Mouse (Mus musculus) MEL (cell line): ENCODE measurements around the gene Pip4k2b. TPM values are rescaled to one million over a fixed set of nuclear protein-coding genes. Genes with fewer than 3 reads are reported as not detected.
A peak's percentile ranks its signal among the peaks of the same experiment; 100 is the strongest.

Source experiments
- DNase-seq: peaks from one replicate; pipeline ENCODE4 v3.0.0; 2011; ENCODE audit warnings: low read depth, low spot score
- H3K27ac ChIP-seq: 2 replicates; pipeline ENCODE4 v1.5.1; 2012; ENCODE audit warnings: low read depth, mild to moderate bottlenecking, control low read depth, low read length, moderate library complexity; ENCODE audit not compliant: control insufficient read depth
- H3K27me3 ChIP-seq, 2 experiments: fragments of 150-350 bp in 1 of 2; sonication (generic) in 1 of 2; 2 replicates each; pipeline ENCODE4 v1.6.1; 2012; ENCODE audit warnings: low read length in 2 of 2, mild to moderate bottlenecking in 2 of 2, improper control_type of control experiment in 1 of 2, moderate library complexity in 1 of 2; ENCODE audit not compliant: insufficient read depth in 2 of 2, control insufficient read depth in 1 of 2
- H3K36me3 ChIP-seq, 2 experiments: 2 replicates each; pipeline ENCODE4 v1.6.1; 2012 to 2014; ENCODE audit warnings: low read length in 2 of 2, improper control_type of control experiment in 1 of 2, inconsistent platforms in 1 of 2, mild to moderate bottlenecking in 1 of 2; ENCODE audit not compliant: insufficient read depth in 2 of 2, control insufficient read depth in 1 of 2
- H3K4me1 ChIP-seq, 2 experiments: fragments of 150-350 bp in 1 of 2; sonication (generic) in 1 of 2; 2 replicates each; pipeline ENCODE4 v1.6.1; 2012; ENCODE audit warnings: low read length in 2 of 2, improper control_type of control experiment in 1 of 2, mild to moderate bottlenecking in 1 of 2; ENCODE audit not compliant: insufficient read depth in 2 of 2, control insufficient read depth in 1 of 2
- H3K4me3 ChIP-seq, 2 experiments: fragments of 150-350 bp in 1 of 2; sonication (generic) in 1 of 2; 2 replicates each; pipeline ENCODE4 v1.5.1; 2012; ENCODE audit warnings: low read depth in 2 of 2, low read length in 2 of 2, mild to moderate bottlenecking in 2 of 2, moderate library complexity in 2 of 2, control low read depth in 1 of 2, improper control_type of control experiment in 1 of 2; ENCODE audit not compliant: control insufficient read depth in 1 of 2, insufficient read depth in 1 of 2
- H3K79me2 ChIP-seq: 2 replicates; pipeline ENCODE4 v1.6.1; 2012; ENCODE audit warnings: mild to moderate bottlenecking, low read length, moderate library complexity; ENCODE audit not compliant: control insufficient read depth, poor library complexity, insufficient read depth
- H3K9ac ChIP-seq: 2 replicates; pipeline ENCODE4 v1.6.1; 2012; ENCODE audit warnings: low read depth, mild to moderate bottlenecking, control low read depth, low read length, moderate library complexity; ENCODE audit not compliant: control insufficient read depth, poor library complexity, severe bottlenecking
- H3K9me3 ChIP-seq: fragments of 150-350 bp; sonication (generic); replicated peaks from 2 replicates; pipeline ENCODE4 v1.6.1; 2012; ENCODE audit warnings: mild to moderate bottlenecking, low read length, improper control_type of control experiment, moderate library complexity; ENCODE audit not compliant: insufficient read depth
- CTCF ChIP-seq, 3 experiments: IDR thresholded peaks in 2 of 3; conservative IDR thresholded peaks in 1 of 3; 2 replicates each; pipeline ENCODE4 v1.5.1; 2011 to 2012; ENCODE audit warnings: low read length in 3 of 3, low read depth in 2 of 3, mild to moderate bottlenecking in 2 of 3, improper control_type of control experiment in 1 of 3, inconsistent platforms in 1 of 3, mixed read lengths in 1 of 3, moderate library complexity in 1 of 3; ENCODE audit not compliant: control insufficient read depth in 1 of 3, insufficient read depth in 1 of 3, poor library complexity in 1 of 3, severe bottlenecking in 1 of 3
- ELF1 ChIP-seq: IDR thresholded peaks from 2 replicates; pipeline ENCODE4 v1.6.1; 2014; ENCODE audit warnings: low read depth, mild to moderate bottlenecking, inconsistent platforms, low read length, improper control_type of control experiment, moderate library complexity
- EP300 ChIP-seq, 2 experiments: IDR thresholded peaks; 2 replicates each; pipeline ENCODE4 v1.6.1; 2011; ENCODE audit warnings: improper control_type of control experiment in 2 of 2, low read length in 2 of 2, low read depth in 1 of 2, mild to moderate bottlenecking in 1 of 2
- GABPA ChIP-seq: IDR thresholded peaks from 2 replicates; pipeline ENCODE4 v1.6.1; 2012; ENCODE audit warnings: low read depth, mild to moderate bottlenecking, inconsistent platforms, low read length, improper control_type of control experiment, moderate library complexity
- GATA1 ChIP-seq: IDR thresholded peaks from 2 replicates; pipeline ENCODE4 v1.6.1; 2011; ENCODE audit warnings: low read depth, low read length, improper control_type of control experiment
- HCFC1 ChIP-seq: IDR thresholded peaks from 2 replicates; pipeline ENCODE4 v1.6.1; 2012; ENCODE audit warnings: low read depth, mild to moderate bottlenecking, inconsistent platforms, low read length, improper control_type of control experiment, moderate library complexity
- JUND ChIP-seq: IDR thresholded peaks from 2 replicates; pipeline ENCODE4 v1.6.1; 2011; ENCODE audit warnings: low read depth, mild to moderate bottlenecking, improper control_type of control experiment, low read length
- MAZ ChIP-seq: IDR thresholded peaks from 2 replicates; pipeline ENCODE4 v1.6.1; 2012; ENCODE audit warnings: low read depth, mild to moderate bottlenecking, inconsistent platforms, low read length, improper control_type of control experiment
- MEF2A ChIP-seq: IDR thresholded peaks from 2 replicates; pipeline ENCODE4 v1.6.1; 2014; ENCODE audit warnings: low read depth, mild to moderate bottlenecking, inconsistent platforms, low read length, improper control_type of control experiment; ENCODE audit not compliant: poor library complexity, insufficient replicate concordance, severe bottlenecking; ENCODE audit errors: extremely low read depth
- POLR2A ChIP-seq, 2 experiments: IDR thresholded peaks; 2 replicates each; pipeline ENCODE4 v1.6.1; 2011 to 2012; ENCODE audit warnings: low read length in 2 of 2, mild to moderate bottlenecking in 2 of 2, control low read depth in 1 of 2, improper control_type of control experiment in 1 of 2, low read depth in 1 of 2, moderate library complexity in 1 of 2; ENCODE audit not compliant: control insufficient read depth in 1 of 2, insufficient read depth in 1 of 2, poor library complexity in 1 of 2
- POLR2AphosphoS2 ChIP-seq: IDR thresholded peaks from 2 replicates; pipeline ENCODE4 v1.6.1; 2011; ENCODE audit warnings: low read length, improper control_type of control experiment
- RAD21 ChIP-seq: IDR thresholded peaks from 2 replicates; pipeline ENCODE4 v1.6.1; 2011; ENCODE audit warnings: mild to moderate bottlenecking, low read depth, low read length, improper control_type of control experiment
- RCOR1 ChIP-seq: IDR thresholded peaks from 2 replicates; pipeline ENCODE4 v1.6.1; 2012; ENCODE audit warnings: low read depth, mild to moderate bottlenecking, inconsistent platforms, low read length, improper control_type of control experiment
- SMC3 ChIP-seq: IDR thresholded peaks from 2 replicates; pipeline ENCODE4 v1.6.1; 2011; ENCODE audit warnings: low read depth, low read length, improper control_type of control experiment
- TBP ChIP-seq: IDR thresholded peaks from 2 replicates; pipeline ENCODE4 v1.8.0; 2011; ENCODE audit warnings: low read depth, low read length, improper control_type of control experiment
- UBTF ChIP-seq: IDR thresholded peaks from 2 replicates; pipeline ENCODE4 v1.6.1; 2012; ENCODE audit warnings: low read depth, mild to moderate bottlenecking, inconsistent platforms, low read length, improper control_type of control experiment, moderate library complexity, borderline replicate concordance; ENCODE audit not compliant: insufficient read depth
- USF2 ChIP-seq, 2 experiments: IDR thresholded peaks; 2 replicates each; pipeline ENCODE4 v1.6.1; 2011 to 2012; ENCODE audit warnings: improper control_type of control experiment in 2 of 2, low read length in 2 of 2, borderline replicate concordance in 1 of 2, inconsistent platforms in 1 of 2, low read depth in 1 of 2, mild to moderate bottlenecking in 1 of 2; ENCODE audit not compliant: insufficient read depth in 1 of 2
- ZC3H11A ChIP-seq: IDR thresholded peaks from 2 replicates; pipeline ENCODE4 v1.6.1; 2012; ENCODE audit warnings: low read depth, mild to moderate bottlenecking, inconsistent platforms, low read length, improper control_type of control experiment
- ZMIZ1 ChIP-seq: IDR thresholded peaks from 2 replicates; pipeline ENCODE4 v1.6.1; 2012; ENCODE audit warnings: low read depth, mild to moderate bottlenecking, inconsistent platforms, low read length, improper control_type of control experiment, moderate library complexity
- ZNF384 ChIP-seq: IDR thresholded peaks from 2 replicates; pipeline ENCODE4 v1.6.1; 2012; ENCODE audit warnings: low read depth, mild to moderate bottlenecking, inconsistent platforms, low read length, improper control_type of control experiment
- polyA plus RNA-seq, 2 experiments: library from polyadenylated mRNA; stranded (reverse) in 1 of 2; unstranded in 1 of 2; fragments of >175 nt in 1 of 2; fragments of >200 nt in 1 of 2; gene quantifications; 2 replicates each; pipeline versions ENCODE4 v1.2.1 to v1.2.4; 2012; ENCODE audit warnings: low replicate concordance in 2 of 2, low read depth in 1 of 2; ENCODE audit not compliant: insufficient read length in 2 of 2, insufficient read depth in 1 of 2, missing spikeins in 1 of 2
- total RNA-seq: library from RNA; depleted of rRNA; stranded (reverse); fragments of 300-350 nt; gene quantifications from 2 replicates; pipeline ENCODE4 v1.2.3, GENCODE M21; 2012

Gene Pip4k2b
- total and polyA plus RNA-seq, 3 experiments = 40.2 to 57.3 (median 43.4) TPM

- TF ChIP-seq MAZ = peak; percentile 84; the same call in 1 of the 2 replicates
- no peak for TF ChIP-seq MEF2A
- peak; percentile 81; the same call in 1 of the 2 replicates for TF ChIP-seq ZMIZ1
- peak; percentile 99 for TF ChIP-seq ELF1
- peak; percentile 94 for TF ChIP-seq POLR2AphosphoS2
- TF ChIP-seq TBP = peak; percentile 92
- peak; percentile 85; the same call in 1 of the 2 replicates for TF ChIP-seq GABPA
Observed at GRCm38 (mm10) chr11:97766154-97766881, 21.8 kb upstream of the Pip4k2b start, which contains the start of gene Cwc25 (continued).

DNA sequence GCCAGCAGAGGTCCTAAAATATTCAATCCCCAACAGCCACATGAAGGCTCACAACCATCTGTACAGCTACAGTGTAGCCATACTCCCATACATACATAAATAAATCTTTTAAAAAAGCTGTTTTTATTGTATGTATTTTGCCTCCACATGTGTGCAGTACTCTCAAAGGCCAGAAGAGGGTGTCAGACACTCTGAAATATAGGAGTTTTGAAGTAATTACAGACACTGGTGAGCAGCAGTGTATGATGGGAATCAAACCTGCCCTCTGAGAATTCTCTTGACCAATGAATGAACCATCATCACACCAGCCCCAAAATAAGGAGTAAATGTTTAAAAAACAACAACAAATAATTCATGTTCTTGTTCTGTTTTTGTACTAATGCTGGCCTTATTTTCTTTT lies 17.1 kb upstream of the Pip4k2b start:
- Histone ChIP-seq H3K4me3 (no peak overlapping the region), H3K27ac (no peak overlapping the region), H3K36me3 (peaks cover 4 to 7% of the 10 kb centered on the region in 2 experiments), H3K27me3 (no peaks in the 10 kb centered on the region), H3K9ac (no peak overlapping the region), H3K9me3 (no peaks in the 10 kb centered on the region), H3K4me1 (peaks cover 3 to 6% of the 10 kb centered on the region in 2 experiments; a peak in 2 of 4 replicates), H3K79me2 (peaks cover 19% of the 10 kb centered on the region)
- TF ChIP-seq SMC3 (peak; percentile 42), ZC3H11A (peak; percentile 22; the same call in 1 of the 2 replicates), RAD21 (peak; percentile 47), CTCF (IDR thresholded peaks at IDR 0.05 in 2 of 3, conservative IDR thresholded peaks at IDR 0.05 in 1 of 3; ENCODE audit: control insufficient read depth in 1 of 3, insufficient read depth in 1 of 3, low read depth in 2 of 3, low read length in 3 of 3, poor library complexity in 1 of 3, severe bottlenecking in 1 of 3) (peak in 2 of 3 experiments; percentile 48 to 60; a peak in 4 of 6 replicates), EP300 (IDR thresholded peaks at IDR 0.05; ENCODE audit: low read depth in 1 of 2, low read length in 2 of 2) (no peak), POLR2A (IDR thresholded peaks at IDR 0.05; ENCODE audit: control insufficient read depth in 1 of 2, insufficient read depth in 1 of 2, low read depth in 1 of 2, low read length in 2 of 2, poor library complexity in 1 of 2) (no peak), MAZ (no peak)
- peak; percentile 61 for DNase-seq

DNA sequence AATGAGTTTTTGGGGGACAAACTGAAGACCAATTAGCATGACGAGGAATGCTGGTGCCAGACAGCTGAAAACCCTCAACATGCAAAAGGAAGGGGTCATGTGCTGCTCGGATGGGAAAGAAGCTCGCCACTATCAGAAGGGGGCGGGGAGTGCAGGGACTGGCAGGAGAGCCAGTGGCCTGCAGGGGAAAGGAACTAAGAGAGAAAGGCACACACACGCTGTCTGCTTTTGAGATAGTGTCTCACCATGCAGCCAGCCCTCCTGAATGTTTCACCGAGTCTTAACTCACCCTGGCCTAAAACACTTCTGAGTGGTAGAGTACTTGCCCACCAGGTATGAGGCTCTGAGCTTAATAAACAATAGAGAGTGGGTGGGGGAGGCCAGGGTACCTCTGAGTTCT lies 14.4 kb upstream of the Pip4k2b start:
- Histone ChIP-seq H3K4me1 (peaks cover 0 to 3% of the 10 kb centered on the region in 2 experiments; a peak in 1 of 4 replicates), H3K36me3 (peaks cover 0 to 8% of the 10 kb centered on the region in 2 experiments; a peak in 2 of 4 replicates), H3K4me3 (no peak overlapping the region), H3K27ac (no peak overlapping the region), H3K9me3 (no peaks in the 10 kb centered on the region), H3K27me3 (no peaks in the 10 kb centered on the region), H3K79me2 (peaks cover 1% of the 10 kb centered on the region; the same call in 1 of the 2 replicates), H3K9ac (no peak overlapping the region)
- DNase-seq = no peak
- no peak for TF ChIP-seq CTCF (IDR thresholded peaks at IDR 0.05 in 2 of 3, conservative IDR thresholded peaks at IDR 0.05 in 1 of 3; ENCODE audit: control insufficient read depth in 1 of 3, insufficient read depth in 1 of 3, low read depth in 2 of 3, low read length in 3 of 3, poor library complexity in 1 of 3, severe bottlenecking in 1 of 3)
- TF ChIP-seq USF2 (IDR thresholded peaks at IDR 0.05; ENCODE audit: borderline replicate concordance in 1 of 2, insufficient read depth in 1 of 2, low read depth in 1 of 2, low read length in 2 of 2) = no peak
- no peak for TF ChIP-seq POLR2A (IDR thresholded peaks at IDR 0.05; ENCODE audit: control insufficient read depth in 1 of 2, insufficient read depth in 1 of 2, low read depth in 1 of 2, low read length in 2 of 2, poor library complexity in 1 of 2)
- no peak for TF ChIP-seq ZNF384
- no peak for TF ChIP-seq HCFC1
- no peak for TF ChIP-seq EP300 (IDR thresholded peaks at IDR 0.05; ENCODE audit: low read depth in 1 of 2, low read length in 2 of 2)
- no peak for TF ChIP-seq UBTF
- no peak for TF ChIP-seq JUND
- no peak for TF ChIP-seq RCOR1
- TF ChIP-seq RAD21 = no peak
- TF ChIP-seq GATA1 = no peak
